8 mouse cellular contexts compared by ENCODE assay signal in genomic region chr2:152436983-152437860, GRCm38 (mm10). TPM values are rescaled to one million over a fixed set of nuclear protein-coding genes. Genes with fewer than 3 reads are reported as not detected.
A peak's percentile ranks its signal among the peaks of the same experiment; 100 is the strongest.
DNase-seq lines count a peak whose midpoint lies in the region; ATAC-seq and TF ChIP-seq lines count a peak whose summit lies in the region.

No protein-coding gene starts in this region.

- peak overlapping the region; percentile 24 to 50; a peak in 3 of 4 replicates for H3K4me3 ChIP-seq in MEL (ENCODE audit: control insufficient read depth in 1 of 2, insufficient read depth in 1 of 2, low read depth in 2 of 2, low read length in 2 of 2)
- peak overlapping the region; percentile 47 for H3K4me3 ChIP-seq in cerebellum, adult 2 months (replicated peaks; ENCODE audit: insufficient read depth, low read depth, low read length)
- H3K4me3 ChIP-seq in forebrain, postnatal 0 days (ENCODE audit: low read depth, low read length): peak overlapping the region; percentile 29
- H3K4me3 ChIP-seq in layer of hippocampus, adult 2 months: peak overlapping the region; percentile 50
- H3K4me3 ChIP-seq in lung, adult 2 months (replicated peaks; ENCODE audit: extremely low read depth, low read depth, low read length): peak overlapping the region; percentile 53
- peak overlapping the region; percentile 27 for H3K4me3 ChIP-seq in olfactory bulb, adult 2 months (ENCODE audit: insufficient read depth, low read depth, low read length)

- peak; percentile 89 for DNase-seq in MEL (ENCODE audit: low read depth, low spot score)
- DNase-seq in cerebellum, adult 2 months: peak; percentile 81 to 88
- peak; percentile 92 for DNase-seq in forebrain, postnatal 0 days
- DNase-seq in heart, postnatal 4 days: peak; percentile 94
- peak; percentile 85 to 90 for DNase-seq in layer of hippocampus, adult 2 months (ENCODE audit: low spot score in 2 of 2)
- peak; percentile 86 for DNase-seq in lung, adult 2 months
- peak; percentile 37 to 43 for DNase-seq in thymus, adult 18-20 months

- TF ChIP-seq RAD21 in MEL (IDR thresholded peaks at IDR 0.05; ENCODE audit: low read depth, low read length): peak; percentile 52

- H3K27ac ChIP-seq in MEL (ENCODE audit: control insufficient read depth, low read depth, low read length): peak overlapping the region; percentile 13; the same call in 1 of the 2 replicates
- H3K27ac ChIP-seq in cerebellum, adult 2 months (ENCODE audit: insufficient read depth, low read length): no peak overlapping the region
- no peak overlapping the region for H3K27ac ChIP-seq in forebrain, postnatal 0 days (ENCODE audit: low read depth, low read length)
- peak overlapping the region; percentile 58 for H3K27ac ChIP-seq in layer of hippocampus, adult 2 months
- H3K27ac ChIP-seq in olfactory bulb, adult 2 months (ENCODE audit: insufficient read depth, low read depth, low read length): peak overlapping the region; percentile 5; the same call in 1 of the 2 replicates

- H3K79me2 ChIP-seq in MEL (ENCODE audit: control insufficient read depth, insufficient read depth, low read length, poor library complexity): no peaks in the 10 kb centered on the region

- TF ChIP-seq CTCF in MEL (IDR thresholded peaks at IDR 0.05 in 2 of 3, conservative IDR thresholded peaks at IDR 0.05 in 1 of 3; ENCODE audit: control insufficient read depth in 1 of 3, insufficient read depth in 1 of 3, low read depth in 2 of 3, low read length in 3 of 3, poor library complexity in 1 of 3, severe bottlenecking in 1 of 3): peak; percentile 86 to 97 (median 93)
- TF ChIP-seq CTCF in cerebellum, adult 2 months (IDR thresholded peaks at IDR 0.05; ENCODE audit: borderline replicate concordance, insufficient read depth, low read depth, low read length): peak; percentile 87
- peak; percentile 96 for TF ChIP-seq CTCF in forebrain, postnatal 0 days (IDR thresholded peaks at IDR 0.05; ENCODE audit: low read depth)
- TF ChIP-seq CTCF in layer of hippocampus, adult 2 months (conservative IDR thresholded peaks at IDR 0.05): peak; percentile 100
- peak; percentile 76 for TF ChIP-seq CTCF in lung, adult 2 months (IDR thresholded peaks at IDR 0.05; ENCODE audit: insufficient read depth, low read length)
- peak; percentile 93 for TF ChIP-seq CTCF in olfactory bulb, adult 2 months (IDR thresholded peaks at IDR 0.05; ENCODE audit: insufficient read depth, low read depth, low read length)

- no peak for TF ChIP-seq POLR2A in MEL (IDR thresholded peaks at IDR 0.05; ENCODE audit: control insufficient read depth in 1 of 2, insufficient read depth in 1 of 2, low read depth in 1 of 2, low read length in 2 of 2, poor library complexity in 1 of 2)
- TF ChIP-seq POLR2A in cerebellum, adult 2 months (IDR thresholded peaks at IDR 0.05; ENCODE audit: borderline replicate concordance, insufficient read depth, low read length): peak; percentile 36; the same call in 1 of the 2 replicates
- TF ChIP-seq POLR2A in lung, adult 2 months (IDR thresholded peaks at IDR 0.05; ENCODE audit: borderline replicate concordance, extremely low read depth, low read depth, low read length): no peak
- TF ChIP-seq POLR2A in olfactory bulb, adult 2 months (IDR thresholded peaks at IDR 0.05; ENCODE audit: insufficient read depth, low read depth, low read length): no peak

- TF ChIP-seq EP300 in MEL (IDR thresholded peaks at IDR 0.05; ENCODE audit: low read depth in 1 of 2, low read length in 2 of 2): peak; percentile 39 to 77; a peak in 3 of 4 replicates

- peak overlapping the region; percentile 61 for H3K4me2 ChIP-seq in forebrain, postnatal 0 days (ENCODE audit: low read depth)

- H3K27me3 ChIP-seq in MEL (ENCODE audit: control insufficient read depth in 1 of 2, insufficient read depth in 2 of 2, low read length in 2 of 2): no peaks in the 10 kb centered on the region; a peak in 1 of 4 replicates
- H3K27me3 ChIP-seq in cerebellum, adult 2 months (ENCODE audit: control insufficient read depth, insufficient read depth, low read length): no peaks in the 10 kb centered on the region
- H3K27me3 ChIP-seq in forebrain, postnatal 0 days (ENCODE audit: insufficient read depth, low read length): no peaks in the 10 kb centered on the region

- H3K36me3 ChIP-seq in MEL (ENCODE audit: control insufficient read depth in 1 of 2, insufficient read depth in 2 of 2, low read length in 2 of 2): peaks cover 0 to 2% of the 10 kb centered on the region in 2 experiments; a peak in 2 of 4 replicates
- no peaks in the 10 kb centered on the region for H3K36me3 ChIP-seq in forebrain, postnatal 0 days (ENCODE audit: insufficient read depth)

- no peaks in the 10 kb centered on the region for H3K9me3 ChIP-seq in MEL (replicated peaks; ENCODE audit: insufficient read depth, low read length)
- H3K9me3 ChIP-seq in forebrain, postnatal 0 days (ENCODE audit: low read length): no peaks in the 10 kb centered on the region

- ATAC-seq in forebrain, postnatal 0 days: peak; percentile 94

- H3K9ac ChIP-seq in MEL (ENCODE audit: control insufficient read depth, low read depth, low read length, poor library complexity, severe bottlenecking): peak overlapping the region; percentile 50
- peak overlapping the region; percentile 53 for H3K9ac ChIP-seq in forebrain, postnatal 0 days

- H3K4me1 ChIP-seq in MEL (ENCODE audit: control insufficient read depth in 1 of 2, insufficient read depth in 2 of 2, low read length in 2 of 2): peaks cover 6 to 12% of the 10 kb centered on the region in 2 experiments; a peak in 2 of 4 replicates
- H3K4me1 ChIP-seq in cerebellum, adult 2 months (ENCODE audit: control insufficient read depth, insufficient read depth, low read length): no peaks in the 10 kb centered on the region
- H3K4me1 ChIP-seq in forebrain, postnatal 0 days (ENCODE audit: insufficient read depth): no peaks in the 10 kb centered on the region; the same call in 1 of the 2 replicates
- peaks cover 3% of the 10 kb centered on the region; the same call in 1 of the 2 replicates for H3K4me1 ChIP-seq in lung, adult 2 months (ENCODE audit: control insufficient read depth, insufficient read depth, low read length)
- H3K4me1 ChIP-seq in olfactory bulb, adult 2 months (ENCODE audit: control insufficient read depth, insufficient read depth, low read length): peaks cover 5% of the 10 kb centered on the region

- 6% methylated on average over 23 of the region's 23 CpGs for WGBS in cerebellum, adult 2 months
- WGBS in forebrain, postnatal 0 days: 2% methylated on average over 23 of the region's 23 CpGs
- WGBS in lung, adult 2 months: 5% methylated on average over 23 of the region's 23 CpGs
- WGBS in olfactory bulb, adult 2 months: 5% methylated on average over 23 of the region's 23 CpGs

RNA-seq across cellular contexts. Expression of gene 6820408C15Rik, which starts 21.8 kb away (rescaled TPM):
- total RNA-seq in MEL (2012; rRNA removed): 0.08 and 0.13 TPM in 2 replicates
- polyA plus RNA-seq in MEL (2012; ENCODE audit: insufficient read depth in 1 of 2, insufficient read length in 2 of 2, low read depth in 1 of 2, low replicate concordance in 2 of 2, missing spikeins in 1 of 2): under 1 TPM in 1 of 2 experiments, not detected in 1; 0.31 TPM
- polyA plus RNA-seq in cerebellum, adult 2 months (2012; rRNA removed): 2.6 and 3.9 TPM in 2 replicates
- total RNA-seq in forebrain, postnatal 0 days (2014; rRNA removed): 2.3 and 5.0 TPM in 2 replicates
- polyA plus RNA-seq in forebrain, postnatal 0 days (2015; fragmentation: Nextera tagmentation; extraction: Ambion mirVana): 5.6 and 6.4 TPM in 2 replicates
- total RNA-seq in heart, postnatal 4 days (2021): 1 to 10 TPM; 3.8 to 4.0 TPM
- total RNA-seq in layer of hippocampus, adult 2 months (2021): 1 to 10 TPM; 2.4 to 3.2 TPM
- 8.1 and 8.5 TPM in 2 replicates for polyA plus RNA-seq in lung, adult 2 months (2012; rRNA removed)
- polyA plus RNA-seq in olfactory bulb, adult 2 months (2012; ENCODE audit: insufficient read depth, insufficient read length, low replicate concordance, missing spikeins): not detected in 2 replicates

RNA-seq across cellular contexts. Expression of gene Zcchc3, which starts 22.4 kb away (rescaled TPM):
- 5.1 and 5.7 TPM in 2 replicates for total RNA-seq in MEL (2012; rRNA removed)
- 10 to 100 TPM in 1 of 2 experiments, not detected in 1; 12.1 TPM for polyA plus RNA-seq in MEL (2012; ENCODE audit: insufficient read depth in 1 of 2, insufficient read length in 2 of 2, low read depth in 1 of 2, low replicate concordance in 2 of 2, missing spikeins in 1 of 2)
- 10.7 and 11.9 TPM in 2 replicates for polyA plus RNA-seq in cerebellum, adult 2 months (2012; rRNA removed)
- 10.5 and 16.4 TPM in 2 replicates for total RNA-seq in forebrain, postnatal 0 days (2014; rRNA removed)
- 13.5 and 15.4 TPM in 2 replicates for polyA plus RNA-seq in forebrain, postnatal 0 days (2015; fragmentation: Nextera tagmentation; extraction: Ambion mirVana)
- total RNA-seq in heart, postnatal 4 days (2021): 10 to 100 TPM; 24.9 to 27.4 TPM
- 10 to 100 TPM in 1 of 2 experiments, 1 to 10 TPM in 1; 9.9 to 10.1 TPM for total RNA-seq in layer of hippocampus, adult 2 months (2021)
- 5.1 and 5.8 TPM in 2 replicates for polyA plus RNA-seq in lung, adult 2 months (2012; rRNA removed)
- not detected in 2 replicates for polyA plus RNA-seq in olfactory bulb, adult 2 months (2012; ENCODE audit: insufficient read depth, insufficient read length, low replicate concordance, missing spikeins)

RNA-seq across cellular contexts. Expression of gene Defb23, which starts 27.2 kb away (rescaled TPM):
- not detected in 2 replicates for total RNA-seq in MEL (2012; rRNA removed)
- not detected for polyA plus RNA-seq in MEL (2012; ENCODE audit: insufficient read depth in 1 of 2, insufficient read length in 2 of 2, low read depth in 1 of 2, low replicate concordance in 2 of 2, missing spikeins in 1 of 2)
- polyA plus RNA-seq in cerebellum, adult 2 months (2012; rRNA removed): not detected in 2 replicates
- total RNA-seq in forebrain, postnatal 0 days (2014; rRNA removed): not detected in 2 replicates
- polyA plus RNA-seq in forebrain, postnatal 0 days (2015; fragmentation: Nextera tagmentation; extraction: Ambion mirVana): not detected in 2 replicates
- not detected for total RNA-seq in heart, postnatal 4 days (2021)
- total RNA-seq in layer of hippocampus, adult 2 months (2021): not detected
- polyA plus RNA-seq in lung, adult 2 months (2012; rRNA removed): not detected in 2 replicates
- not detected in 2 replicates for polyA plus RNA-seq in olfactory bulb, adult 2 months (2012; ENCODE audit: insufficient read depth, insufficient read length, low replicate concordance, missing spikeins)

RNA-seq across cellular contexts. Expression of gene Sox12, which starts 39.4 kb away (rescaled TPM):
- 1.5 and 2.0 TPM in 2 replicates for total RNA-seq in MEL (2012; rRNA removed)
- 10 to 100 TPM in 1 of 2 experiments, not detected in 1; 24.7 TPM for polyA plus RNA-seq in MEL (2012; ENCODE audit: insufficient read depth in 1 of 2, insufficient read length in 2 of 2, low read depth in 1 of 2, low replicate concordance in 2 of 2, missing spikeins in 1 of 2)
- polyA plus RNA-seq in cerebellum, adult 2 months (2012; rRNA removed): 11.1 and 12.1 TPM in 2 replicates
- 47.1 and 47.8 TPM in 2 replicates for total RNA-seq in forebrain, postnatal 0 days (2014; rRNA removed)
- polyA plus RNA-seq in forebrain, postnatal 0 days (2015; fragmentation: Nextera tagmentation; extraction: Ambion mirVana): 10.0 and 11.9 TPM in 2 replicates
- total RNA-seq in heart, postnatal 4 days (2021): 10 to 100 TPM; 42.3 to 42.6 TPM
- total RNA-seq in layer of hippocampus, adult 2 months (2021): 10 to 100 TPM; 16.5 to 19.5 TPM
- polyA plus RNA-seq in lung, adult 2 months (2012; rRNA removed): 5.6 and 5.8 TPM in 2 replicates
- polyA plus RNA-seq in olfactory bulb, adult 2 months (2012; ENCODE audit: insufficient read depth, insufficient read length, low replicate concordance, missing spikeins): not detected in 2 replicates

RNA-seq across cellular contexts. Expression of gene Defb20, which starts 39.6 kb away (rescaled TPM):
- not detected in 2 replicates for total RNA-seq in MEL (2012; rRNA removed)
- not detected for polyA plus RNA-seq in MEL (2012; ENCODE audit: insufficient read depth in 1 of 2, insufficient read length in 2 of 2, low read depth in 1 of 2, low replicate concordance in 2 of 2, missing spikeins in 1 of 2)
- polyA plus RNA-seq in cerebellum, adult 2 months (2012; rRNA removed): 0.23 TPM in 1 of 2 replicates, not detected in the other
- not detected in 2 replicates for total RNA-seq in forebrain, postnatal 0 days (2014; rRNA removed)
- polyA plus RNA-seq in forebrain, postnatal 0 days (2015; fragmentation: Nextera tagmentation; extraction: Ambion mirVana): not detected in 2 replicates
- total RNA-seq in heart, postnatal 4 days (2021): not detected
- not detected for total RNA-seq in layer of hippocampus, adult 2 months (2021)
- not detected in 2 replicates for polyA plus RNA-seq in lung, adult 2 months (2012; rRNA removed)
- not detected in 2 replicates for polyA plus RNA-seq in olfactory bulb, adult 2 months (2012; ENCODE audit: insufficient read depth, insufficient read length, low replicate concordance, missing spikeins)

Comparison
In these comparisons a context has a peak if more than half of its experiments do, and no peak if none do; other contexts are left out.
1. DNase-seq: peak in every context shown above with its lines; median percentile 94 in heart, postnatal 4 days; 92 in forebrain, postnatal 0 days; 89 in MEL; 88 in layer of hippocampus, adult 2 months; 86 in lung, adult 2 months; 84 in cerebellum, adult 2 months; 40 in thymus, adult 18-20 months.
2. H3K27ac ChIP-seq: peak in MEL (single experiment), layer of hippocampus, adult 2 months (single experiment) and olfactory bulb, adult 2 months (single experiment); none in cerebellum, adult 2 months (single experiment) and forebrain, postnatal 0 days (single experiment).
3. Peak in every context shown above with its lines, with median percentiles within 50 percentile points of each other: H3K4me3 ChIP-seq and CTCF ChIP-seq.